Mouse (Mus musculus) small intestine, adult 2 months (tissue): Measurements from ENCODE around the gene Ccdc85b.
"Not testable (repeated sequence)": the region's sequence is repeated elsewhere in the genome, so short reads cannot be mapped to it uniquely, and the experiment has no call there.

Experiments
- CTCF ChIP-seq: fragments of 200-500 bp; IDR thresholded peaks from 2 replicates; pipeline ENCODE4 v1.5.1; 2012; ENCODE audit warnings: low read depth, mild to moderate bottlenecking, control low read depth, inconsistent platforms, low read length, moderate library complexity, mixed read lengths; ENCODE audit not compliant: insufficient replicate concordance, insufficient read length; ENCODE audit errors: extremely low read depth
- POLR2A ChIP-seq: fragments of 200-500 bp; IDR thresholded peaks from 2 replicates; pipeline ENCODE4 v1.6.1; 2012; ENCODE audit warnings: low read depth, mild to moderate bottlenecking, control low read depth, inconsistent platforms, low read length, moderate library complexity

DNA sequence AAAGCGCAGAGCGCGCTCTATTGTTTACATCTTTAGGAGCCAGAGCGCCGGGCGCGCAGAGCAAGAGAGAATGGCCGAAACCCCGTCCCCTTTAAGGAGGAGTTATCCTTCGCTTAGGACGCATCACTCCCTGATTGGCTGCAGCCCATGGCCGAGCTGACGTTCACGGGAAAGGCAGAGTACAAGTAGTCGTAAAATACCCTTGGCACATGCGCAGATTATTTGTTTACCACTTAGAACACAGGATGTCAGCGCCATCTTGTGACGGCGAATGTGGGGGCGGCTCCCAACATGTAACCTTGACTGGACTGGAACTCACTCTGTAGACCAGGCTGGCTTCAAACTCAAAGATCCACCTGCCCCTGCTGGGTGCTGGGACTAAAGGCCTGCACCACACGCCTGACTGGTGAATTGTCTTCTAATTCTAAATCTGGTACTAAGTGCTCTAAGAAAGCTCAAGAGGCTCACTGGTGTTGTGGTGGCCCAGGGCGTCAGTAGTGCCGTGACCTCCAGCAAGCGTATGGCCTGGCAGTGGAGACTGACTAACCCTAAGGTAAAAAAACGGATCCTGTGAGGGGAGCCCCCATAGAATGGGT lies 51.1 kb downstream of the Ccdc85b start:
- TF ChIP-seq POLR2A, CTCF: not testable (repeated sequence)
